Mouse (Mus musculus) embryonic facial prominence, embryonic 13.5 days (tissue): ENCODE measurements around the gene Lacc1. TPM values are rescaled to one million over a fixed set of nuclear protein-coding genes. Genes with fewer than 3 reads are reported as not detected.

Experiments
- polyA plus RNA-seq: library from polyadenylated mRNA; unstranded; fragments of >200 nt; fragmentation: Nextera tagmentation; extraction: Ambion mirVana; gene quantifications from 2 replicates; pipeline ENCODE4 v1.2.1, GENCODE M21; 2015

Gene Lacc1
- polyA plus RNA-seq, 1 experiment from 2014 or later = 10.1 TPM

Other genes with a start within 250 kb of the Lacc1 start
- 2.5 and 3.5 TPM in 2 replicates for gene Ccdc122, start 132 bp downstream of the Lacc1 start, polyA plus RNA-seq
- 19.6 and 19.8 TPM in 2 replicates for gene Enox1, start 119.9 kb upstream of the Lacc1 start, polyA plus RNA-seq